Mouse (Mus musculus): Measurements from ENCODE around the gene L3mbtl2.
"Not testable (repeated sequence)": the region's sequence is repeated elsewhere in the genome, so short reads cannot be mapped to it uniquely, and the experiment has no call there.

Gene L3mbtl2

DNA sequence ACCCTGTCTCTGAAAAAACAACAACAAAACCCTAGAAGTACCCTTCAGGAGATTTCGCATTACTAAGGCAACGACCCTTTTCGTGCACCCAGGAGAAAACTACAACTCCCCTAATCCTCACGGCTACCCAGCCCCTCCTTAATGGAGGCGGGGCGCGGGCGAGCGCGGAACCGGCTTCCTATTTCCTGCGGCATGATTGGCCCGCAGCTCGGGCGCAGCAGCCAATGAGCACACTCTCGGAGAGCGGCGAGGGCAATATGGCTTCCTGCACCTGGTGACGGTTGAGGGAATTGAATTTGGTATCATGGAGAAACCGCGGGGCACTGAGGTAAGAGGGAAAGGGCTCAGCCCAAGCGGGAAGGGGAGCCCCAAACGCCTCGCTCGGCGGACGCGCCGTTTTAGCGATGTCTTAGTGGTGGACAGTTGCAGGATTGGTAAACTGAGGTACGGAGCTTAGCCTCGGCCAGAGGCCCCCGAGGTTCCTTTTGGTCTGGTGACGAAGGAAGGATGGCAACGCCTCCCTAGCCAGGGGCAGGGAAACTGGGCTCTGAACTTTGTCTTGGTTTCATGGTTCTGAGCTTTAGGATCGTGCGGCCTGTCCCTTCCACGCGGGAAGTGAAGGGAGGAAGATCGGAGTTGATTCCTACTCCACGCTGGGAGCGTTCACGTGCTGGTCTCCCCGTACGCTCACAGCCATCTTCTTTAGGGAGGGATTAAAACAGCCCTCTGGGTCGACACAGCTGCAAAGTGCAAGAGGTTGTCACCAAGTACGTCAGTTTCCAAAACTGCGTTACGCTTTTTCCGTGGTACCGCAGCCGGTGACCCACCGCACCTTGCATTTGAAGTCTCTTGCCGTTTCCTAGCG lies at the start of gene L3mbtl2:
TSS of gene L3mbtl2 (plus strand) at position 193 of the 865 bp plus-strand sequence.
- peak; percentile 81 for DNase-seq (ENCODE audit: low read depth, low spot score)

- DNase-seq (ENCODE audit: low read depth, low spot score): no peak
Observed at GRCm38 (mm10) chr15:81649516-81650455, 13.9 kb upstream of the L3mbtl2 start.

GRCm38 (mm10) chr15:81650636-81651035 lies 13.1 kb upstream of the L3mbtl2 start:
- no peak for DNase-seq (ENCODE audit: low read depth, low spot score)

GRCm38 (mm10) chr15:81661701-81662100 lies 2.0 kb upstream of the L3mbtl2 start:
- DNase-seq (ENCODE audit: low read depth, low spot score): no peak

DNA sequence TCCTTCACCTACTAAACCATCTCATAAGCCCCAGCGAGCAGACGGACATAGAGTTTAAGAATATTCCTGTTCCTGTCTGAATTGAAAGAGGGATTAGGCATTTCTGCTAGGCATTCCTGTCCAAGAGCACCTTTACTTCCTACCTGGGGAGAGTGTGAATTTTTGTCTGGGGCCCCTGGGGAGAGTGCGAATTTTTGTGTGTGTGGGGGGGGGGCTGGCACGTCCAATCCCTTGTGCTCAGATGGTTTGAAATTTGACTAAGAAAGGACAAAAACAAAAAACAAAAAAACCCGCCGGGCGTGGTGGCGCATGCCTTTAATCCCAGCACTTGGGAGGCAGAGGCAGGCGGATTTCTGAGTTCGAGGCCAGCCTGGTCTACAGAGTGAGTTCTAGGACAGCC lies 408 bp upstream of the L3mbtl2 start:
- DNase-seq (ENCODE audit: low read depth, low spot score): no peak

- DNase-seq (ENCODE audit: low read depth, low spot score): no peak
Observed at GRCm38 (mm10) chr15:81666957-81667356, 3.3 kb downstream of the L3mbtl2 start.

DNA sequence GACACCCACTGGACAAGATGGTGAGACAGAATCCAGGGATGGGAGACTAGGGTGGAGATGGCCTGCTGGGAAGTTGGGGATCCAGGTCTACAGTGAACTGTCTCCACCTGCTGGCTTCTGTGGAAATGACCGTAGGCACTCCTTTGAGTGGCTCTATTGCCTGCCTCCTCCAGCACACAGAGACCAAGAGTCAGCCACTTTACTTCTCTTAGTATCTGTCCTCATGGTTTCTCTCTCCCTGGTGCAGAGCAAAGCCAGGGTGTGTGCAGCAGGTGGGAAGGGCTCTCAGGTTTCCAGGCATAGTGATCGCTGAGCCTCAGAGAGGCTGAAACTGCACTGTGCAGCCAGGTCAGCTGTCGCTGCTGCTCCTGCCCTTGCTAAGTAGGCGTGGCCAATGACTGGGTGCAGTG lies 6.5 kb downstream of the L3mbtl2 start:
- DNase-seq (ENCODE audit: low read depth, low spot score): no peak

GRCm38 (mm10) chr15:81676637-81677036 lies 12.9 kb downstream of the L3mbtl2 start:
- no peak for DNase-seq (ENCODE audit: low read depth, low spot score)

- DNase-seq (ENCODE audit: low read depth, low spot score): no peak
Observed at GRCm38 (mm10) chr15:81680301-81680805, 16.7 kb downstream of the L3mbtl2 start.

DNA sequence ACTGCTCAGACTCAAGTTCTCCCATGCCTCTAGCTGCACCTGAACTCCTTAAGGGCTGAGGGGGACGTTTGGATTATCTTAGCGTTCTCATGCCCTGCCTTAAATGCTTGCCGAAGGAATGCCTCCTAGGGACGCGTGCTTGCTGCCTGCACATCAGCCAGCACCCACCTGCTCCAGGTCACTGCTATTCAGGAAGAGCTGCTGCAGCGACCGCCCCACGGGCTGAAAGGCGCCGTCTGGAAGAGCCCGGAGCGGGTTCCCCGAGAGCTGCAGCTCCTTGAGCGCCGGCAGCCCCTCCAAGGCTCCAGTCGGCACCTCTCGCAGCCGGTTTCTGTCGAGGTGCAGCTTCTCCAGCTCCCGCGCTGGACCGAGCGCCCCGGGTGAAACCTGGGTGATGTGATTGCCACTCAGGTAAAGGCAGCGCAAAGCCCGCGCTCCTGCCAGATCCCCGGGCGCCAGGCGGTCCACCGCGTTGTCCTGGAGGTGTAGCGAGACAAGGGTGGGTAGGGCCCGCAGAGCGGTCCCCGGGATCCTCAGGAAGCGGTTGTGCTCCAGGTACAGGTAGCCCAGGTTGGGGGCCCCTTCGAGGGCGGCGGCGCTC lies 29.8 kb downstream of the L3mbtl2 start:
- DNase-seq (ENCODE audit: low read depth, low spot score): no peak

DNA sequence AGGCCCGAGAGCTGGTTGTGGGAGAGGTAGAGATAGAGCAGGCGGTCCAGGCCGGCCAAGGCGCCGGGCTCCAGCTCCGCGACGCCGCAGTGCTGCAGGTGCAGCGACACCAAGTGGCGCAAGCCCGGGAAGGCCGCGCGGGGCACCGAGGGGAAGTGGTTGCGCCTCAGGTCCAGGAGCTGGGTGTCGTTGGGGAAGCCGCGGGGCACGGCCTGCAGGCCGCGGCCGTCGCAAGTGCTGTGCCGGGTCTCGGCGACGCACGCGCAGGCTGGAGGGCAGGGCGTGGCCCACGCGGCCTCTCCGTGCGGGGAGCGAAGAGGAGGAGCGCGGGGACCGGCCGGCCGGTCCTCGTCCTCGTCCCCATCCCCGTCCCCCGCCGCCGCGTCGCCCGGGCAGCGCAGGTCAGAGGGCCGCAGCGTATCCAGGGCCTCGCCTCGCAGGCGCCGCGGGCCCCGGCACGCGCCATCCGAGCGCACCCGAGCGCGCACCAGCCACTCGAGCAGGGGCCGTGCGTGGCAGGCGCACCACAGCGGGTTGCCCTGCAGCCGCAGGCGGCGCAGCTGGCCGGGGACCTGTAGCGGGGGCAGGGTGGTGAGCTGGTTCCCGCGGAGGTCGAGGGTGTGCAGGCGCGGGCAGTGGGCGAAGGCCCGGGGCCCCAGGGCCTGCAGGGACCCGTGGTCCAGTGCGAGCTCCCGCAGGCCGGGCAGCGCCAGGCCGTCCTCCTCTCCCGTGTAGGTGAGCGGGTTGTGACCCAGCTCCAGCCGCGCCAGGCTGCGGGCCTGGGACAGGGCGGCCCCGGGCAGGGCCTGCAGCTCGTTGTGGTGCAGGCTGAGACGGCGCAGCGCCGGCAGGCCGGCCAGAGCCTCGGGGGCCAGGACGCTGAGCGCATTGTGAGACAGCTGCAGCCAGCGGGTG lies 30.5 kb downstream of the L3mbtl2 start:
- DNase-seq (ENCODE audit: low read depth, low spot score): peak; percentile 71

DNA sequence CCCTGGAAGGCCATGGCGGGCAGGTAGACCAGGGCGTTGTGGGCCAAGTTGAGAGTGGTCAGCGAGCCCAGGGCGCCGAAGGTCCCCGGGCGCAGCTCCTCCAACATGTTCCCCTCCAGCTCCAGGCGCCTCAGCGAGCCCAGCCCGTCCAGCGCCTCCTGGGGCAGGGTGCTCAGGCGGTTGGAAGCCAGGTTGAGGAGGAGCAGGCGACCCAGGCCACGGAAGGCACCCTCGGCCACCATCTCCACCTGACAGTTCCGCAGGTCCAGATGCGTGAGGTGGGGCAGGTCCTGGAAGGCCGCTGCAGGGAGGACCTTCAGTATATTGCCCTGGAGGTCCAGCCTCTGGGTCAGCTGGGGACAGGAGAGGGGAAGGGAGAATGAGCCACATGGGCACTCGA lies 31.2 kb downstream of the L3mbtl2 start:
- no peak for DNase-seq (ENCODE audit: low read depth, low spot score)

GRCm38 (mm10) chr15:81697175-81697574 lies 33.5 kb downstream of the L3mbtl2 start, which contains the start of gene Chadl:
Gene Chadl, minus strand, starts transcription at chr15:81697287.
- DNase-seq (ENCODE audit: low read depth, low spot score): no peak

DNA sequence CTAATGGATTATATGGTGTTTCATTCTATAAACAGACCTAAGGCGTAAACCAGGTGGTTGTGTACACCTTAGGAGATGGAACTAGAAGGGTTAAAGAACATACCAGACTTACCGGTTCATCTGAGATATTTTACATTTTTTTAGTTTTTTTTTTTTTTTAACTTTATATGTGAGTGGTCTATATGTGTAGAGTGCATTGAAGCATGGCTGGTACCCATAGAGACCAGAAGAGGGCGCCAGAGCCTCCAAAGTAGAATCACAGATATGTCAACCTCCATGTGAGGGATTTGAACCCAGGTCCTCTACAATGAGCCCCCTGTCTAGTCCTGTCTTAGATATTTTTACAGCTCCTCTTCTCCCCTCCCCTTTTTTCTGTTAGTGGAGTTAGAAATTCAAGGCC lies 34.2 kb downstream of the L3mbtl2 start:
- DNase-seq (ENCODE audit: low read depth, low spot score): no peak

DNA sequence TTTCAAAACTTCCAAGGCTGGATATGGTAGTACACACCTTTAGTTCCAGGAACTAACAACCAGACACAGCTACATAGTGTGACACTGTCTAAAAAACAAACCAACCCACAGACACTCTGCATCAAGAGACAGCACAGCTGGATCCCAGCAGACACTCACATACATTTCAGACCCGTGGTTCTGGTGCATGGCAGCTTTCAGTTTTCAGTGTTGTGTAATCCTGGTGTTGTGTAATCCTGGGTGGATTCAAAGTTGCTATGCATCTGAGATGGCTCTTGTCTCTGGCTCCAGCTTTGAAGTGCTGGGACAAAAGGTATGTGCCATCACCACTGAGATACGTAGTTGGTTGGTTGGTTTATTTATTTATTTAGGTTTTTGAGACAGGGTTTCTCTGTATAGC lies 34.8 kb downstream of the L3mbtl2 start:
- DNase-seq (ENCODE audit: low read depth, low spot score): no peak

- no peak for DNase-seq (ENCODE audit: low read depth, low spot score)
Observed at GRCm38 (mm10) chr15:81700161-81700560, 36.5 kb downstream of the L3mbtl2 start.

- no peak for DNase-seq (ENCODE audit: low read depth, low spot score)
Observed at GRCm38 (mm10) chr15:81700601-81701000, 36.9 kb downstream of the L3mbtl2 start.

GRCm38 (mm10) chr15:81701350-81701749 lies 37.7 kb downstream of the L3mbtl2 start:
- not testable (repeated sequence) for DNase-seq (ENCODE audit: low read depth, low spot score)

DNA sequence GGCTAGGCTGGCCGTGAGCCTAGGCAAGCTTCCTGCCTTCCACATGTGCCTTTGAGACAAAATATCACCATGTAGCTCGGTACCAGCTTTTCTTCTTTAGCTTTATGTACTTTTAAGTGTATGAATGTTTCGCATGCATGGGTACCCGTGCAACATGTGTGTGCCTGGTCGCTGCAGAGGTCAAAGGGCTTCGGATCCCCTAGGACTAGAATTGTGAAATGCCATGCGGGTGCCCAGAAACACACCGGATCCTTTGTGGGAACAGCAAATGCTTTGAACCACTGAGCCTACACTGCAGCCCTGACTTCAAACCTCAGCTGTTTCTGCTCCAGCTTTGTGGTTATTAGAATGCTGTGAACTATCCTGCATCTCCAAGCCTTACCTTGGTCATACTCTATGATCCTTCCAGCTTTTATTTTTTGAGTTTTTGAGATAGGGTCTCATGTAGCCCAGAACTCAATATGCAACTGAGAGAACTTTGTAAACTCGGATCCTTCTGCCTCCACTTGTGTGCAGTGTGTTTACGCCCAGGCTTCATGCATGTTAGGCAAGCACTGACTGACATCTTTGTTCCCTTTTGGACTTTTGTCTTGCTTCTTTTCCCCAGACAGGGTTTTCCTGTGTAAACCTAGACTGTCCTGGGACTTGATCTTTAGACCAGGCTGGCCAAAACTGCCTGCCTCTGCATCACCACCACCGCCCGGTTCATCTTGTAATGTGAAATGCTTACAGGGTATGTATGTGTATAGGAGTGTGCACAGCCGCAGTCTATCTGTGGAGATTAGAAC lies 38.8 kb downstream of the L3mbtl2 start:
- no peak for DNase-seq (ENCODE audit: low read depth, low spot score)

DNA sequence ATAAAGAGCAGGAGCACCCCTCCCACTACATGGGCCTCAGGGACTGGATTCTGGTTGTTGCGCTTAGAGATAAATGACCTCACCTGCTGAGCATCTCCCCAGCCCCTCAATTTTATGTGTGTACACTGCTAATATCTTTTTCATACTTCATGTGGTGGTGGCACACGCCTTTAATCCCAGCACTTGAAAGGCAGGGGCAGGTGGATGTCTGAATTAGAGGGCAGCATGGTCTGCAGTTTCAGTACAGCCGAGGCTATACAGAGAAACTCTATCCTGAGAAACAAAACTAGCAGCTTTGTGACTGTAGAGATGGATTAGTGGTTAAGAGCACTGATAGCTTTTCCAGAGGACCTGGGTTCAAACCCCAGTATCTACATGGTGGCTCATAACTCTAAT lies 39.4 kb downstream of the L3mbtl2 start:
- DNase-seq (ENCODE audit: low read depth, low spot score): no peak
